Mouse (Mus musculus) embryonic facial prominence, embryonic 14.5 days (tissue): ENCODE data around the gene Arrdc5. TPM values are rescaled to one million over a fixed set of nuclear protein-coding genes. Genes with fewer than 3 reads are reported as not detected.

ENCODE experiments used
- ATAC-seq: fragments of 200-750 bp; cut with Nextera tagmentation; 2 replicates; pipeline ENCODE4 v1.8.0; 2017; ENCODE audit warnings: low read depth, moderate number of reproducible peaks, moderate TSS enrichment
- DNase-seq: peaks from one replicate; pipeline ENCODE4 v3.0.0-alpha.2; 2015; ENCODE audit warnings: low spot score
- H3K27ac ChIP-seq: fragments of 300-500 bp; sonication (generic); replicated peaks from 2 replicates; pipeline ENCODE4 v1.5.1; 2014; ENCODE audit warnings: low read depth, mild to moderate bottlenecking, low read length, moderate library complexity
- H3K27me3 ChIP-seq: fragments of 300-500 bp; sonication (generic); replicated peaks from 2 replicates; pipeline ENCODE4 v1.6.1; 2014; ENCODE audit warnings: low read length; ENCODE audit not compliant: control insufficient read depth, insufficient read depth
- H3K36me3 ChIP-seq: fragments of 300-500 bp; sonication (generic); 2 replicates; pipeline ENCODE4 v1.6.1; 2014; ENCODE audit warnings: low read length, mixed read lengths; ENCODE audit not compliant: control insufficient read depth, insufficient read depth
- H3K4me1 ChIP-seq: fragments of 300-500 bp; sonication (generic); 2 replicates; pipeline ENCODE4 v1.6.1; 2014; ENCODE audit warnings: antibody characterized with exemption, low read length; ENCODE audit not compliant: control insufficient read depth, insufficient read depth
- H3K4me2 ChIP-seq: fragments of 300-500 bp; sonication (generic); 2 replicates; pipeline ENCODE4 v1.6.1; 2014; ENCODE audit warnings: low read depth, mild to moderate bottlenecking, low read length, moderate library complexity, mixed read lengths
- H3K4me3 ChIP-seq: fragments of 300-500 bp; sonication (generic); 2 replicates; pipeline ENCODE4 v1.5.1; 2014; ENCODE audit warnings: low read depth, mild to moderate bottlenecking, low read length
- H3K9ac ChIP-seq: fragments of 300-500 bp; sonication (generic); 2 replicates; pipeline ENCODE4 v1.6.1; 2014; ENCODE audit warnings: low read depth, mild to moderate bottlenecking, low read length, moderate library complexity, mixed read lengths
- H3K9me3 ChIP-seq: fragments of 300-500 bp; sonication (generic); 2 replicates; pipeline ENCODE4 v1.6.1; 2016; ENCODE audit warnings: low read length; ENCODE audit not compliant: control insufficient read depth
- WGBS: fragments of 180-500 bp; shearing (Covaris S2); extraction: QIAGEN DNeasy Blood & Tissue Kit; methylation state at CpG from one replicate; pipeline ENCODE4 v1.1.7; 2014; 5-methylcytosine and 5-hydroxymethylcytosine counted together
- polyA plus RNA-seq: library from polyadenylated mRNA; unstranded; fragments of >200 nt; fragmentation: Nextera tagmentation; extraction: Ambion mirVana; gene quantifications from 2 replicates; pipeline ENCODE4 v1.2.1, GENCODE M21; 2014

Arrdc5 gene
- polyA plus RNA-seq, 1 experiment from 2014 or later, result not detected

DNA sequence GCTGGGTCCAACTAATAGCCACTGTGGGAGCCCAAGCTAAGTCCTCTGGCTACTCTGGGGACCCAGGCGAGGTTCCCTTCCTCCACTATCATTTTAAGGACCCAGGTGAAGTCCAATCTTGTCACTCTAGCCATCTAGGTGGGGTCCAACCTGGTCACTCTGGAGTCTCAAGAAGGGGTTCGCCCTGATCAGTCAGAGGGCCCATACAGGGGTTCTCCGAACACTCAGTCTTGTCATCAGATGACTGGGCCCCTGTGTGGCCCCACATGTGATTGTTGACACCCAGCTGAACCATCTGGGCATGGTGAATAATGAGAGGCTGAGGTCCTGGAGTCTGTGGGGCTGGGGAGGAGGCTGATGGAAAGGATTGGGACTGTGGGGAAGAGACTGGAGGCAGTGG is 30.3 kb downstream of the Arrdc5 start:
- Histone ChIP-seq H3K4me2 (peak overlapping the region; percentile 66), H3K9ac (peak overlapping the region; percentile 55), H3K27me3 (no peaks in the 10 kb centered on the region), H3K27ac (peak overlapping the region; percentile 77), H3K4me1 (no peaks in the 10 kb centered on the region), H3K9me3 (no peaks in the 10 kb centered on the region), H3K36me3 (peaks cover 12% of the 10 kb centered on the region; the same call in 1 of the 2 replicates), H3K4me3 (peak overlapping the region; percentile 35)
- ATAC-seq (no peak), DNase-seq (no peak)
- 72% methylated on average over 3 of the region's 3 CpGs for WGBS

DNA sequence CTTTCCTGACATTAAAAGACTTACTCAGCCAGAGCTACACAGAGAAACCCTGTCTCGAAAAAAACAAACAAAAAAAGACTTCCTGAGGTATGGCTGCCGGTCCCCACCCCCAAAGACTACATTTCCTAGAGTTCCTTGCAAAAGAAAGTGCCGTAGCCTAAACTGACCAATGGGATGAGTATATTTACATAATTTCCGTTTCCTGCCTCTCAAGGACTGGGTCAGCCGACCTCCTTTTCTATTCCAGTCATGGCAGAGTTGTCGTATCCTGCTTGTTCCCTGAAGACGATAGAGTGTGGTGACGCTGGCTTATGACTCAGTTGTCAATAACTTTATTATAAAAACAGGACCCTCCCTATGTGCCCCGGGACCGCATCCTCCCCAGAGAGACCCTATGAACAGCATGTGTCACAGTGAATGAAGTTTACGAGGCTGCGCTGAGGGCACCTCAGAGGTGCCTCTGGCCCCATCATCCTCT is 30.9 kb downstream of the Arrdc5 start:
- 18% methylated on average over 12 of the region's 12 CpGs for WGBS
- Histone ChIP-seq H3K9ac (peak overlapping the region; percentile 64), H3K27me3 (no peaks in the 10 kb centered on the region), H3K27ac (peak overlapping the region; percentile 77), H3K9me3 (no peaks in the 10 kb centered on the region), H3K4me3 (peak overlapping the region; percentile 35), H3K4me1 (no peaks in the 10 kb centered on the region), H3K4me2 (peak overlapping the region; percentile 66), H3K36me3 (peaks cover 12% of the 10 kb centered on the region; the same call in 1 of the 2 replicates)
- peak; percentile 88 for ATAC-seq
- peak; percentile 94 for DNase-seq

GRCm38 (mm10) chr17:56266271-56266670 is 33.8 kb downstream of the Arrdc5 start:
- 54% methylated on average over 3 of the region's 3 CpGs for WGBS
- no peak overlapping the region for H3K4me3 ChIP-seq
- no peaks in the 10 kb centered on the region for H3K9me3 ChIP-seq
- DNase-seq (no peak), ATAC-seq (no peak)
- H3K27ac ChIP-seq, result no peak overlapping the region
- peaks cover 28% of the 10 kb centered on the region for H3K36me3 ChIP-seq
- H3K9ac ChIP-seq, result no peak overlapping the region
- no peak overlapping the region for H3K4me2 ChIP-seq
- no peaks in the 10 kb centered on the region for H3K4me1 ChIP-seq
- no peaks in the 10 kb centered on the region for H3K27me3 ChIP-seq

DNA sequence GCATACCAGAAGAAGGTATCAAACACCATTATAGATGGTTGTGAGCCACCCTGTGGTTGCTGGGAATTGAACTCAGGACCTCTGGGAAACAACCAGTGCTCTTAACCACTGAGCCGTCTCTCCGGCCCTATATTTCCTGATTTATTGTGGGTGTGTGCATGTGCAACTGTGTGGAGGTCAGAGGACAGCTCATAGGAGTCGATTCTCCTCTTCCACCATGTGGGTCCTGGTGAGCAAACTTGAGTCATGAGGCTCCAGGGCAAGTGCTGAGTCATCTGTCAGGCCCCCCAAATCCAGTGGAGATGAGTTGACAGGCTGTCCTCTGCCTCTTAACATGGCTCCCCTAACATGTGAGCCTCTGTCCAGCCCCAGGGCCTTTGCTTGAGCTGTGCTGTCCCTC is 34.2 kb downstream of the Arrdc5 start:
- Histone ChIP-seq H3K4me1 (no peaks in the 10 kb centered on the region), H3K27ac (no peak overlapping the region), H3K27me3 (no peaks in the 10 kb centered on the region), H3K36me3 (peaks cover 29% of the 10 kb centered on the region), H3K9me3 (no peaks in the 10 kb centered on the region), H3K4me2 (no peak overlapping the region), H3K9ac (no peak overlapping the region), H3K4me3 (no peak overlapping the region)
- ATAC-seq (no peak), DNase-seq (no peak)
- WGBS, result 88% methylated on average over 3 of the region's 3 CpGs

DNA sequence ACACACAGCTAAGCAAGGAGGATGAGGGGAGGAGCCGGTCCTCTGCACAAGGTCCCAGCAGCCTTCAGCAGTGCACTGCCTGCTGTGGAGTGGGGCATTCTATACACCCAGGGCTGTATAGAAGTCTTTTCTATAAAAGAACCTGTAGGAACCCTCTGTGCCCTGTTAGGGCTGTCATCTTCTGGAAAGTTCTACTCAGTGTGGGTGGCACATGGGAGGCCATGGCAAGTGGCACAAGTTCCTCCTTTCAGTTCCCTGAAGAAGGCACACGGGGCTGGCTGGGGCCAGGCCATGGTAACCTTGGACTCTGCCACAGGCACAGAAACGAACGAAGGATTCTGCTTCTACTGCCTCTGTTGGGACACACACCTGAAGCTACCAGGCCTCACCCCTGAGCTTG is 35.1 kb downstream of the Arrdc5 start:
- Histone ChIP-seq H3K27me3 (no peaks in the 10 kb centered on the region), H3K9ac (no peak overlapping the region), H3K9me3 (no peaks in the 10 kb centered on the region), H3K27ac (no peak overlapping the region), H3K36me3 (peaks cover 32% of the 10 kb centered on the region), H3K4me1 (no peaks in the 10 kb centered on the region), H3K4me2 (no peak overlapping the region), H3K4me3 (no peak overlapping the region)
- no peak for DNase-seq
- WGBS, result 92% methylated on average over 4 of the region's 4 CpGs
- no peak for ATAC-seq

- DNase-seq, result peak; percentile 78
- peaks cover 42% of the 10 kb centered on the region for H3K36me3 ChIP-seq
- no peaks in the 10 kb centered on the region for H3K27me3 ChIP-seq
- H3K9ac ChIP-seq, result no peak overlapping the region
- peaks cover 4% of the 10 kb centered on the region; the same call in 1 of the 2 replicates for H3K4me1 ChIP-seq
- H3K27ac ChIP-seq, result no peak overlapping the region
- ATAC-seq, result peak; percentile 74
- H3K4me3 ChIP-seq, result no peak overlapping the region
- H3K4me2 ChIP-seq, result no peak overlapping the region
- 27% methylated on average over 8 of the region's 8 CpGs for WGBS
- no peaks in the 10 kb centered on the region for H3K9me3 ChIP-seq
Observed at GRCm38 (mm10) chr17:56264020-56264419, 36.1 kb downstream of the Arrdc5 start.

GRCm38 (mm10) chr17:56262645-56263094 is 37.4 kb downstream of the Arrdc5 start:
- Histone ChIP-seq H3K4me2 (no peak overlapping the region), H3K4me3 (no peak overlapping the region), H3K9me3 (no peaks in the 10 kb centered on the region), H3K36me3 (peaks cover 49% of the 10 kb centered on the region), H3K4me1 (peaks cover 4% of the 10 kb centered on the region; the same call in 1 of the 2 replicates), H3K9ac (no peak overlapping the region), H3K27me3 (no peaks in the 10 kb centered on the region), H3K27ac (no peak overlapping the region)
- DNase-seq (no peak), ATAC-seq (no peak)
- 89% methylated on average over 3 of the region's 3 CpGs for WGBS

- Histone ChIP-seq H3K36me3 (peaks cover 49% of the 10 kb centered on the region), H3K9me3 (no peaks in the 10 kb centered on the region), H3K4me1 (peaks cover 4% of the 10 kb centered on the region; the same call in 1 of the 2 replicates), H3K9ac (no peak overlapping the region; the same call in 1 of the 2 replicates), H3K27ac (0 out of 2 replicates have a peak overlapping the region, but pooled peaks have one; percentile 1), H3K4me2 (no peak overlapping the region), H3K4me3 (no peak overlapping the region), H3K27me3 (no peaks in the 10 kb centered on the region)
- peak; percentile 61 for DNase-seq
- ATAC-seq, result no peak
- WGBS, result 66% methylated on average over 3 of the region's 3 CpGs
Observed at GRCm38 (mm10) chr17:56261166-56261565, 38.9 kb downstream of the Arrdc5 start.
